Mouse (Mus musculus) MEL (cell line): ENCODE results near the gene Cadps. TPM values are rescaled to one million over a fixed set of nuclear protein-coding genes. Genes with fewer than 3 reads are reported as not detected.

Experiments used
- DNase-seq: peaks from one replicate; pipeline ENCODE4 v3.0.0; 2011; ENCODE audit warnings: low read depth, low spot score
- H3K27ac ChIP-seq: 2 replicates; pipeline ENCODE4 v1.5.1; 2012; ENCODE audit warnings: low read depth, mild to moderate bottlenecking, control low read depth, low read length, moderate library complexity; ENCODE audit not compliant: control insufficient read depth
- H3K27me3 ChIP-seq, 2 experiments: fragments of 150-350 bp in 1 of 2; sonication (generic) in 1 of 2; 2 replicates each; pipeline ENCODE4 v1.6.1; 2012; ENCODE audit warnings: low read length in 2 of 2, mild to moderate bottlenecking in 2 of 2, improper control_type of control experiment in 1 of 2, moderate library complexity in 1 of 2; ENCODE audit not compliant: insufficient read depth in 2 of 2, control insufficient read depth in 1 of 2
- H3K36me3 ChIP-seq, 2 experiments: 2 replicates each; pipeline ENCODE4 v1.6.1; 2012 to 2014; ENCODE audit warnings: low read length in 2 of 2, improper control_type of control experiment in 1 of 2, inconsistent platforms in 1 of 2, mild to moderate bottlenecking in 1 of 2; ENCODE audit not compliant: insufficient read depth in 2 of 2, control insufficient read depth in 1 of 2
- H3K4me1 ChIP-seq, 2 experiments: fragments of 150-350 bp in 1 of 2; sonication (generic) in 1 of 2; 2 replicates each; pipeline ENCODE4 v1.6.1; 2012; ENCODE audit warnings: low read length in 2 of 2, improper control_type of control experiment in 1 of 2, mild to moderate bottlenecking in 1 of 2; ENCODE audit not compliant: insufficient read depth in 2 of 2, control insufficient read depth in 1 of 2
- H3K4me3 ChIP-seq, 2 experiments: fragments of 150-350 bp in 1 of 2; sonication (generic) in 1 of 2; 2 replicates each; pipeline ENCODE4 v1.5.1; 2012; ENCODE audit warnings: low read depth in 2 of 2, low read length in 2 of 2, mild to moderate bottlenecking in 2 of 2, moderate library complexity in 2 of 2, control low read depth in 1 of 2, improper control_type of control experiment in 1 of 2; ENCODE audit not compliant: control insufficient read depth in 1 of 2, insufficient read depth in 1 of 2
- H3K79me2 ChIP-seq: 2 replicates; pipeline ENCODE4 v1.6.1; 2012; ENCODE audit warnings: mild to moderate bottlenecking, low read length, moderate library complexity; ENCODE audit not compliant: control insufficient read depth, poor library complexity, insufficient read depth
- H3K9ac ChIP-seq: 2 replicates; pipeline ENCODE4 v1.6.1; 2012; ENCODE audit warnings: low read depth, mild to moderate bottlenecking, control low read depth, low read length, moderate library complexity; ENCODE audit not compliant: control insufficient read depth, poor library complexity, severe bottlenecking
- H3K9me3 ChIP-seq: fragments of 150-350 bp; sonication (generic); replicated peaks from 2 replicates; pipeline ENCODE4 v1.6.1; 2012; ENCODE audit warnings: mild to moderate bottlenecking, low read length, improper control_type of control experiment, moderate library complexity; ENCODE audit not compliant: insufficient read depth
- BHLHE40 ChIP-seq: IDR thresholded peaks from 2 replicates; pipeline ENCODE4 v1.6.1; 2012; ENCODE audit warnings: low read depth, mild to moderate bottlenecking, inconsistent platforms, low read length, improper control_type of control experiment, borderline replicate concordance
- CHD1 ChIP-seq: IDR thresholded peaks from 2 replicates; pipeline ENCODE4 v1.6.1; 2012; ENCODE audit warnings: low read depth, mild to moderate bottlenecking, inconsistent platforms, low read length, improper control_type of control experiment
- EP300 ChIP-seq, 2 experiments: IDR thresholded peaks; 2 replicates each; pipeline ENCODE4 v1.6.1; 2011; ENCODE audit warnings: improper control_type of control experiment in 2 of 2, low read length in 2 of 2, low read depth in 1 of 2, mild to moderate bottlenecking in 1 of 2
- GABPA ChIP-seq: IDR thresholded peaks from 2 replicates; pipeline ENCODE4 v1.6.1; 2012; ENCODE audit warnings: low read depth, mild to moderate bottlenecking, inconsistent platforms, low read length, improper control_type of control experiment, moderate library complexity
- GATA1 ChIP-seq: IDR thresholded peaks from 2 replicates; pipeline ENCODE4 v1.6.1; 2011; ENCODE audit warnings: low read depth, low read length, improper control_type of control experiment
- KAT2A ChIP-seq: conservative IDR thresholded peaks from 2 replicates; pipeline ENCODE4 v1.6.1; 2012; ENCODE audit warnings: low read depth, low read length, improper control_type of control experiment, inconsistent platforms
- MAFK ChIP-seq: IDR thresholded peaks from 2 replicates; pipeline ENCODE4 v1.6.1; 2011; ENCODE audit warnings: low read depth, mild to moderate bottlenecking, low read length, improper control_type of control experiment, borderline replicate concordance
- MAX ChIP-seq: IDR thresholded peaks from 2 replicates; pipeline ENCODE4 v1.6.1; 2011; ENCODE audit warnings: low read length, improper control_type of control experiment
- MAZ ChIP-seq: IDR thresholded peaks from 2 replicates; pipeline ENCODE4 v1.6.1; 2012; ENCODE audit warnings: low read depth, mild to moderate bottlenecking, inconsistent platforms, low read length, improper control_type of control experiment
- MEF2A ChIP-seq: IDR thresholded peaks from 2 replicates; pipeline ENCODE4 v1.6.1; 2014; ENCODE audit warnings: low read depth, mild to moderate bottlenecking, inconsistent platforms, low read length, improper control_type of control experiment; ENCODE audit not compliant: poor library complexity, insufficient replicate concordance, severe bottlenecking; ENCODE audit errors: extremely low read depth
- MXI1 ChIP-seq: IDR thresholded peaks from 2 replicates; pipeline ENCODE4 v1.6.1; 2011; ENCODE audit warnings: mild to moderate bottlenecking, low read depth, low read length, improper control_type of control experiment
- RCOR1 ChIP-seq: IDR thresholded peaks from 2 replicates; pipeline ENCODE4 v1.6.1; 2012; ENCODE audit warnings: low read depth, mild to moderate bottlenecking, inconsistent platforms, low read length, improper control_type of control experiment
- SIN3A ChIP-seq: IDR thresholded peaks from 2 replicates; pipeline ENCODE4 v1.6.1; 2012; ENCODE audit warnings: low read length, improper control_type of control experiment, inconsistent platforms
- SMC3 ChIP-seq: IDR thresholded peaks from 2 replicates; pipeline ENCODE4 v1.6.1; 2011; ENCODE audit warnings: low read depth, low read length, improper control_type of control experiment
- TAL1 ChIP-seq: IDR thresholded peaks from 2 replicates; pipeline ENCODE4 v1.6.1; 2012; ENCODE audit warnings: mild to moderate bottlenecking, inconsistent platforms, low read length, moderate library complexity, mixed read lengths
- USF1 ChIP-seq: IDR thresholded peaks from 2 replicates; pipeline ENCODE4 v1.6.1; 2014; ENCODE audit warnings: low read depth, mild to moderate bottlenecking, inconsistent platforms, low read length, improper control_type of control experiment, moderate library complexity
- USF2 ChIP-seq, 2 experiments: IDR thresholded peaks; 2 replicates each; pipeline ENCODE4 v1.6.1; 2011 to 2012; ENCODE audit warnings: improper control_type of control experiment in 2 of 2, low read length in 2 of 2, borderline replicate concordance in 1 of 2, inconsistent platforms in 1 of 2, low read depth in 1 of 2, mild to moderate bottlenecking in 1 of 2; ENCODE audit not compliant: insufficient read depth in 1 of 2
- ZC3H11A ChIP-seq: IDR thresholded peaks from 2 replicates; pipeline ENCODE4 v1.6.1; 2012; ENCODE audit warnings: low read depth, mild to moderate bottlenecking, inconsistent platforms, low read length, improper control_type of control experiment
- ZMIZ1 ChIP-seq: IDR thresholded peaks from 2 replicates; pipeline ENCODE4 v1.6.1; 2012; ENCODE audit warnings: low read depth, mild to moderate bottlenecking, inconsistent platforms, low read length, improper control_type of control experiment, moderate library complexity
- ZNF384 ChIP-seq: IDR thresholded peaks from 2 replicates; pipeline ENCODE4 v1.6.1; 2012; ENCODE audit warnings: low read depth, mild to moderate bottlenecking, inconsistent platforms, low read length, improper control_type of control experiment
- polyA plus RNA-seq, 2 experiments: library from polyadenylated mRNA; stranded (reverse) in 1 of 2; unstranded in 1 of 2; fragments of >175 nt in 1 of 2; fragments of >200 nt in 1 of 2; gene quantifications; 2 replicates each; pipeline versions ENCODE4 v1.2.1 to v1.2.4; 2012; ENCODE audit warnings: low replicate concordance in 2 of 2, low read depth in 1 of 2; ENCODE audit not compliant: insufficient read length in 2 of 2, insufficient read depth in 1 of 2, missing spikeins in 1 of 2
- total RNA-seq: library from RNA; depleted of rRNA; stranded (reverse); fragments of 300-350 nt; gene quantifications from 2 replicates; pipeline ENCODE4 v1.2.3, GENCODE M21; 2012

Cadps gene
- total and polyA plus RNA-seq, 3 experiments = not detected

- Histone ChIP-seq H3K27ac (no peak overlapping the region), H3K4me1 (no peaks in the 10 kb centered on the region), H3K9ac (no peak overlapping the region), H3K79me2 (no peaks in the 10 kb centered on the region), H3K27me3 (no peaks in the 10 kb centered on the region), H3K9me3 (no peaks in the 10 kb centered on the region), H3K36me3 (no peaks in the 10 kb centered on the region), H3K4me3 (no peak overlapping the region)
- no peak for TF ChIP-seq GATA1
- no peak for TF ChIP-seq MAFK
- TF ChIP-seq ZC3H11A = no peak
- TF ChIP-seq RCOR1 = no peak
- TF ChIP-seq MXI1 = no peak
- no peak for TF ChIP-seq GABPA
- no peak for TF ChIP-seq BHLHE40
- no peak for TF ChIP-seq MAX
- TF ChIP-seq USF1 = no peak
- TF ChIP-seq MEF2A = no peak
- no peak for TF ChIP-seq TAL1
- TF ChIP-seq MAZ = no peak
- no peak for TF ChIP-seq EP300 (IDR thresholded peaks at IDR 0.05; ENCODE audit: low read depth in 1 of 2, low read length in 2 of 2)
- TF ChIP-seq SMC3 = no peak
- TF ChIP-seq ZMIZ1 = no peak
- no peak for TF ChIP-seq USF2 (IDR thresholded peaks at IDR 0.05; ENCODE audit: borderline replicate concordance in 1 of 2, insufficient read depth in 1 of 2, low read depth in 1 of 2, low read length in 2 of 2)
- TF ChIP-seq ZNF384 = no peak
- no peak for DNase-seq
These were observed 10.8 kb downstream of the Cadps start for GRCm38 (mm10) chr14:12812072-12812471.

GRCm38 (mm10) chr14:12802995-12803394 is 19.9 kb downstream of the Cadps start:
- no peak overlapping the region for H3K27ac ChIP-seq

More at GRCm38 (mm10) chr14:12802995-12803394, 19.9 kb downstream of the Cadps start:
- no peaks in the 10 kb centered on the region for H3K79me2 ChIP-seq
- no peaks in the 10 kb centered on the region for H3K36me3 ChIP-seq
- H3K27me3 ChIP-seq = no peaks in the 10 kb centered on the region
- no peak overlapping the region for H3K9ac ChIP-seq
- DNase-seq = no peak
- H3K4me1 ChIP-seq = no peaks in the 10 kb centered on the region
- H3K4me3 ChIP-seq = no peak overlapping the region
- no peaks in the 10 kb centered on the region for H3K9me3 ChIP-seq
- TF ChIP-seq MAFK (no peak), MAX (no peak), CHD1 (no peak), ZC3H11A (no peak), KAT2A (no peak), SIN3A (no peak)
